Mouse (Mus musculus) brain, embryonic 14.5 days (tissue): ENCODE results near the gene Tle6. TPM values are rescaled to one million over a fixed set of nuclear protein-coding genes. Genes with fewer than 3 reads are reported as not detected.

ENCODE experiments used
- DNase-seq: peaks from one replicate; pipeline ENCODE4 v3.0.0-alpha.2; 2011; ENCODE audit warnings: low read depth
- CTCF ChIP-seq: fragments of 200-500 bp; IDR thresholded peaks from 2 replicates; pipeline ENCODE4 v1.5.1; 2012; ENCODE audit warnings: inconsistent platforms, mild to moderate bottlenecking, moderate library complexity, borderline replicate concordance; ENCODE audit not compliant: insufficient read depth, insufficient read length; ENCODE audit errors: extremely low read depth
- POLR2A ChIP-seq: fragments of 200-500 bp; IDR thresholded peaks from 2 replicates; pipeline ENCODE4 v1.6.1; 2012; ENCODE audit warnings: mild to moderate bottlenecking, inconsistent platforms, borderline replicate concordance; ENCODE audit not compliant: poor library complexity, insufficient read depth, insufficient read length, severe bottlenecking; ENCODE audit errors: extremely low read depth
- polyA plus RNA-seq: library from polyadenylated mRNA; depleted of rRNA; stranded (reverse); fragments of >200 nt; gene quantifications from 2 replicates; pipeline ENCODE4 v1.2.3, GENCODE M21; 2012

Gene Tle6
- polyA plus RNA-seq, 1 experiment = 5.3 TPM

DNA sequence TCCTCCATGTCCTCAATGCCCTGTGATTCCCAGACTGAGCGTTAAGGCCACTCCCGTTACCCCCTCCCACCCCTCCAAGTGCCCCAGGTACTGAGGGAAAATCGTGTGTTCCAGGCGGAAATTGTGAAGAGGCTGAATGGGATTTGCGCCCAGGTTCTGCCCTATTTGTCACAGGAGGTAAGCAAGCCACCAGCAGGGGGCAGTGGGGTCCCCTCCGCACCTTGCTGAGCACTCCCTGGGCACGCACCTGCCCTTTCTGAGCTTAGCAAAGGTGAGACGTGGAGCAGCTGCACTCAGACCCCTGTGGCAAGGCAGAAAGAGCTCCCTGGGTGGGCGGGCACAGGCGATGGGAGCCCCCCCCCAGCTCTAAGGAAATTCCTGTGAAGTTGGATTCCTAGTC lies 36.1 kb downstream of the Tle6 start:
- DNase-seq = peak; percentile 71
- no peak for TF ChIP-seq POLR2A
- TF ChIP-seq CTCF = peak; percentile 79

DNA sequence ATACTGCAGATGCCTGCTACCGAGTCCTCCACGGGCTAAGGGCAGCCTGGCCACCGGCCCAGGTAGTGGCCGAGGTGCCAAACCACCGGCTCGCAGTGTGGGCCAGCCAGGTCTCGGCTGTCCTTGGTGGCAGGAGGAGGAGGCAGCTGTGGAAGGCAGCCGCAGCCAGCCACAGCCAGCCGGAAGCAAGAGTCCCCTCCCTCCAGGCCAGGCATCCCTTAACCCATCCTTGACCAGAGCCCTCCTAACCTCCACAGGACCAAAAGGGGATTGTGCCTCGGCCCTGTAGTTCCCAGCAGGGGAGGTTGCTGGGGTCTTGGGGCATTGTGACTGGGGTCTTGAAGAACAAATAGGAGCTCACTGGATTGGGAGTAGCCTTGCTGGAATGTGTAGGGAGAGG lies 36.7 kb downstream of the Tle6 start:
- TF ChIP-seq CTCF (no peak), POLR2A (no peak)
- DNase-seq = no peak

DNA sequence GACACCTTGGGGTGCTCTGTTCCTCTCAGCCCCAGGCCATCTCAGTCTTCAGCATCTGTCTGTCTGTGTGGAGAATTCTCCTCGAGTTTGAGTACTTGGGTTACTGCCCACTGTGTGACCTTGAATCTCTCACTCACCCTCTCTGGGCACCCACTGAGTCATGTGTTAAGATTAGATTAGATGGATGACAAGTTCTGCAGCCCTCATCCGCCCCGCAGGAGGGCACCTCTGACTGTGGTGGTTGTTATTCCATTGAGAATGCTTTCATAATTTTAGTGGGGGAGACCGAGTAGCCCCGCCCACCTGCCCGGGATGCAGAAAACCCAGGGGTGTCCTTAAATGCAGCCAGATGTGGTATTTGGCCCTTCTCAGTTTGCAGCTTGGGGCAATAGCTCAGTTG lies 37.4 kb downstream of the Tle6 start:
- DNase-seq = no peak
- TF ChIP-seq CTCF = no peak
- TF ChIP-seq POLR2A = no peak

DNA sequence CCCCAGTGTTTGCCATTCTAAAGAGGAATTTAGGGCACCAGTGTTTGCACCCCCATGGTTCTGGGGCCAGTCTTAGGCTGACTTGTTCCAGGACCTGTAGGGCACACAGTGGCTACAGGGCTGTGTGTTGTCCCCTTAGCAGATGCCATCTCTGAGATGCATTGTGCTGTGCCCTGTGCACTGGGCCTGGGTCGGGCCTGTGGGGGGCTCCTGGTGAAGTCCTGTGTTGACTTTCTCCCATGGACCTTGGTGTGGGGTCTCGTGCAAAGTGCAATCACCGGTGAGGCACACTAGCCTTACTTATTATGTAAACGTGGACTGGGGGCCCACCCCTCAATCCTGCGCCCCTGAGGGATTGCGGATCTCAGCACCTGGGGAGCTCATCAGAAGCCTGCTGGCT lies 38.5 kb downstream of the Tle6 start:
- DNase-seq = no peak
- TF ChIP-seq CTCF (no peak), POLR2A (no peak)

DNA sequence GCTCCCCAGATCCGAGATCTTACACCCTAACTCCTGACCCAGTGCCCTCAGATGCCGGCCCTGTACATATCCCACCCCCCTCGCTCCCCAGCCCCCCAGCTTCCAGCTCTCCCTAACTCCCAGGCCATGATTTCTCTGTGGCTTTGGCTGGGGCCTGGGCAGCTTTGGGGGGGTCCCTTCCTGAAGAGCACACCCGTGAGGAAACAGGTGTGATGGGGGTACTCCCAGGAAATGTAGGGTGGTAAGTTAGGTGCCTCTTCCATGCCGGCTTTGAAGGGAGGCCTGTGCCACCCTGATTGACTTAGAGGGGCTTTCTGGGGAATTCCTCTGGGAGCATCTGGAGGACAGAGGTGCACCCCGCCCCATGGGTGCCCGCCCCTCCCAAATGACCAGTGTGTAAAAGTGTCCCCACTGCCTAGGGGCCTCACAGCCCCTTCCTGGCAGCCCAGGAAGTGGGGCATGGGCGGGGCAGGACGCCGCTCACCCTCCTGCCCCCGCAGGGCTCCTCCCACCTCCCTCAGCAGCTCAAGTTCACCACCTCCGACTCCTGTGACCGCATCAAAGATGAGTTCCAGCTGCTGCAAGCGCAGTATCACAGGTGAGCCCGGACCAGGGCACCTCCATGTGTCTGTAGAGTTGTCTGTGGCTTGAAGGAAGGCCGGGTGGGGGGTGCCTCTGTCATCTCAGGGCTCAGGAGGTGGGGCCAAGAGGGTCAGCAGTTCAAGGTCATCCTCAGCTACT lies 40.0 kb downstream of the Tle6 start:
- no peak for TF ChIP-seq CTCF
- TF ChIP-seq POLR2A = no peak
- no peak for DNase-seq

DNA sequence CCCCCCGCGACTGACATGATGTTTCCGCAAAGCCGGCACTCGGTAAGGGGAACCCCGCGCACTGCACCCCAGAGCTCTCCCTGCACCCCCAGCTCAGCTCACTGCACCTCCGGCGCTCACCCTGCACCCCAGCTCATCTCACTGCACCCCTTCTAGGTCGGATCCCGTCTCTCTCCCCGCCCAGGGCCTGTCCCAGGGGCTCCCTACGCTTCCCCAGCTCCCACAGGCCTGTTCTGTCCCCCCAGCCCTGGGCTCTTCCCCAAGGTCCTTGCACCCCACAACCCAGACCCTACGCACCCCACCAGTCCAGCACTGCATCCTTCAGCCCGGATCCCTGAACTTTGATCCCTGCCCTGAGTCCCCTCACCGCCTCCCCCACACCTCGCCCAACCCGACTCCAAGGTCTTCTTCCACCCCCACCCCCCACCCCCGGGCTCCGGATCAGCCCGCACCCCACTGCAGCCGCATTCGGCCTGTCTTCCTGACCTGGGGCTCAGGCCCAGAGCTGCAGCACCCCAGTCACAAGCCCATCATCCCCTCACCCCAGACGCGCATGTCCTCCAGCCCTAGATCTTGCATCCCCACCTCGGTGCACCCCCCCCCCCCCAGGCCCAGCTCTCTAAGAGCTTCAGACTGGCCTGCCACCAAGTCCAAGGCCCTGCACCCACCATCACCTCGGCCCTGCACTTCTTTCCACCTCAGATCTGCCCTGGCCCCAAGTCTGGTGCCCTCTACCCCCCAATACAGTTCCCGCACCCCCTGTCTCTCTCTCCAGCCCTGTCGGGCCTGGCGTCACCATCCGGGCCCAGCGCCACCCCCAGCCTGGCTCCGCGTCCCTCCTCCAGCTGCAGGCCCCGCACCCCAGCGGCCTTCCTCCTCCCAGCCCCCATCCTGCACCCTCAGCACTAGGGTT lies 41.0 kb downstream of the Tle6 start:
- no peak for TF ChIP-seq CTCF
- TF ChIP-seq POLR2A = peak; percentile 6; the same call in 1 of the 2 replicates
- peak; percentile 64 for DNase-seq

DNA sequence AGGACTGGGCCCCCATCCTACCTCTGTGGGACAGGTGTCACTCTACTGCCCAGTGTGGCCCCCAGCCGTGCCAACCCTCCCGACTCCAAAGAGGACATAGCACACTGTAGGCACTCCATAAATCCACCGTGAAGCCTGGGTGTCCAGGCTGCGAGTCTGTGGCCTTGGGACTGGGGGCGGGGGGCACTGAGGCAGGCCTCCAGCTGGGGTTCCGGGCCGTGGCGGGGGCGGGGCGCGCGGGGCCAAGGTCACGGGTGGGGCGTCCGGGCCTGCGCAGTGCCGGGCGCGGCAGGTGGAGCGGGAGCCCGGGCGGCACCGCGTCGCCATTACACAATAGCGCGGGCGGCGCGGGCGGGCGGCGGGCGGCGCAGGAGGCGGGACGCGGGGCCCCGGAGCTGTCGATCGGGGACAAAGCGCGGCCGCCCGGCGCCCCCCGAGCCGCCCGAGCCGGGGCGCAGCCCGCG lies 41.7 kb downstream of the Tle6 start, which contains the start of gene Aes:
TSS of gene Aes (plus strand) at position 326 of the 464 bp plus-strand sequence.
- DNase-seq = peak; percentile 63
- TF ChIP-seq POLR2A (peak; percentile 67; the same call in 1 of the 2 replicates), CTCF (no peak)

DNA sequence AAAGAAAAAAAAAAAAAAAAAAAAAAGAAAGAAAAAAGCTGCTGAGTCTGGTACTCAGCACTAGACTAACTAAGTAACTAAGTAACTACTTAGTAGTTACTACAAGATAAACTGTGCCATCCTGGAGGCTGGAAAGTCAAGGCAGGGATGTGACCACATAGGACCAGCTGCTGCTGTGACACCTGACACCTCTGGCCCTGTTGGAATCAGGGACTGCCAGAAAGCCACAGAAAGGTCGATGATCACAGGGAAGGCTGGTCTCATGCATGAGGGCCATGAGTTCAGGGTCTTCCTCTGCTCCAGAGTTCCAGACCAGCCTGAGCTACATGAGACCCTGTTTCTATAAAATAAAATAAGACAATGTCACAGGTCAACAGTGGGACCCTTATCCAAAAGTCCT lies 43.4 kb downstream of the Tle6 start:
- DNase-seq = no peak
- TF ChIP-seq POLR2A (no peak), CTCF (no peak)

DNA sequence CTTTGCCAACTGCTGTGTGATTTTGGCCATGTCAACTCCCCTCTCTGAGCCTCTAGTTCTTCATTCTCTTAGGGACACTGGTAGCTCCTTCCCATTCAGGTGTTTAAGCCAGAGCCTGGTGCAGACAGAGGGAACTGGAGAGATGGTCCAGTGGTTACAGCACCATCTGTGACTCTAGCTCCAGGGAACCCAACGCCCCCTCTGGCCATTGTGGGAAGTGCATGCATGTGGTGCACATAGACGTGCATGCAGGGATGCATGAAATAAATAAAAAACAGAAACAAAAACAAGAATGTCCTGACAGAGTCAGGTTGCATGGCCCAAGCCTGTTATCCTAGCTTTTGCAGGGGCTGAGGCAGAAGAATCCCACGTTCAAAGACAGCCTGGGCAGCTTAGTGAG lies 44.6 kb downstream of the Tle6 start:
- no peak for DNase-seq
- TF ChIP-seq CTCF = peak; percentile 46
- no peak for TF ChIP-seq POLR2A

DNA sequence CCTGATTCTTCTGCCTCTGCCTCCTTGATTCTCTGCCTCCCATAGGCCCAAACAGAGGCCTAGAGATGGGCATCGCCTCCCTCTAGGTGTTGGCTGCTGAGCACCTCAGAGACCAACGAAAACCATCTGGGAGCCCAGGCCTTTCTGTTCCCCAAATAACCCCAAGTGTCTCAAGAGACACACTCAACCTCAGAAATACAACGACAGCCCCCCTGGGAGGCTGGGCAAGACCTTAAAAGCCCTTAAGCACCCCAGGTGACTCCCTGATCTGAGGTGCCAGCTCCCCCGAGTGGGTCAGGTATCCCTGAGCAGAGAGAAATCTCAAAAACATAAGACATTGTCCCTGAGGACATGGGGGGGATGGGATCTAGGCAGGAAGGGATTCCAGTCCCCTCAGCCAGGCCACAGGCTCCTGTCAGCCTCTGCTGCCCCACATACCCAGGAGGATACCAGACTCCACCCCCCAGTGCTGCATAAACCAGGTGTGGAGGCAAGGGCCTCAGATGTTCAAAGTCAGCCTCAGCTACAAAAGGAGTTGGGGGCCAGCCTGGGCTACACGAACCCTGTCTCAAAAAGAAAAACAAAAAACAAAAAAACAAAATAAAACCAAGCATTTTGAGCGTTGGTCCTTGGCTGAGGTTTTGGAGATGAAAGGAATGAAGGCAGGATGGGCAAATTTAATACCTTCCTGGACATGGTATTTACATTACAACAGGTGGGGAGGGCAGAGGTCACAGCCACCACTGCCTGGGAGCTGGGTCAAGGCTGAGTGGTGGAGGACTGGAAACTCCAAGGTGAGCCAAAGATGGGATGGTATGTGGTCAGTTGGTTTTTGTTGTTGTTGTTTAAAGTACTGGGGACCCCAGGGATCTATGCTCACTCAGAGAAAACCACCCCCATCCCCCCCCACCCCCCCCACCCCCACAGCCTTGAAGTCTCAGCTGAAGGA lies 46.8 kb downstream of the Tle6 start:
- no peak for DNase-seq
- no peak for TF ChIP-seq CTCF
- TF ChIP-seq POLR2A = no peak
